Mouse (Mus musculus) brain, embryonic 14.5 days (tissue): ENCODE measurements around the gene Strbp.

Experiments
- CTCF ChIP-seq: fragments of 200-500 bp; IDR thresholded peaks from 2 replicates; pipeline ENCODE4 v1.5.1; 2012; ENCODE audit warnings: inconsistent platforms, mild to moderate bottlenecking, moderate library complexity, borderline replicate concordance; ENCODE audit not compliant: insufficient read depth, insufficient read length; ENCODE audit errors: extremely low read depth
- POLR2A ChIP-seq: fragments of 200-500 bp; IDR thresholded peaks from 2 replicates; pipeline ENCODE4 v1.6.1; 2012; ENCODE audit warnings: mild to moderate bottlenecking, inconsistent platforms, borderline replicate concordance; ENCODE audit not compliant: poor library complexity, insufficient read depth, insufficient read length, severe bottlenecking; ENCODE audit errors: extremely low read depth

DNA sequence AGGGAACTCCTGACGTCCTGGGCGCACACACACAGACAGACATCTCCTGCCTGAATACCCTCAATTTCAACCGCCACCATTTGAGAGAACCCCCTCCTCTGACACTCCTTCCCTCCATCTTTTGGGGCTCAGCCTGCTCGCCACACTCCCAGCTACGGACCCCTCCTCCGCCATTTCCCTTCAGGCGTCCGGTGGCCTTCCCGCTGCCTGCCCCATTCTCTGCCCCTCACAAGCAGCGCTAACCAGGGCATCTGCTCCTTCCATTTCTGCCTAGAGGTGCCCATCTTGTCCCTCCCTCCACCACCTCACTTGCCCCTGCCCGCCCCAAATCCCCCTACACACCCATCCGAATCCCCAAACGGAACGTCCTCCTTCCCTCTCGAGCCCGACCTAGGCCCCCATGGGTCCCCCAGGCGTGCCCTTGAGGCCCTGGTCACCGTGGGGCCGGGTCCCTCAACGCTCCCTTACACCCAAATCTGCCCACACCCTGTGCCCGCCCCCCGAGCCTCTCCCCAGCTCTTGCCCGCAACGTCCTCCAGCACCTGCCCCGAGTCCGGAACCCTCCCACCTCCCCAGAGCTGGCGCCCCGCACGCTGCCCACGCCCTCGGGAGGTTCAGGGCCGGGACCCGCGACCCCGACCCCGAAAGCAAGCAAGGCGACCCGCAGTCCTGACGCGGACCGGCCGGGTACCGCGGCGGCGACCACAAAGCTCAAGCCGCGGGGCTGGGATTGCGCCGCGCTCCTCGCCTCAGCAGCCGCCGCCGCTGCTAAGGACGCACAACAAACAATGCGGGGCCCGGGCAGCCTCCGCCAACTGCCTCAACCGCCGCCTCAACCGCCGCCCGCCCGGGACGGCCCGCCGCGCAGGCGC, 1.1 kb downstream of the Strbp start:
- TF ChIP-seq CTCF, result no peak
- TF ChIP-seq POLR2A, result no peak; the same call in 1 of the 2 replicates
